Mouse (Mus musculus): ENCODE measurements around the gene Tmc4.

The Tmc4 gene

DNA sequence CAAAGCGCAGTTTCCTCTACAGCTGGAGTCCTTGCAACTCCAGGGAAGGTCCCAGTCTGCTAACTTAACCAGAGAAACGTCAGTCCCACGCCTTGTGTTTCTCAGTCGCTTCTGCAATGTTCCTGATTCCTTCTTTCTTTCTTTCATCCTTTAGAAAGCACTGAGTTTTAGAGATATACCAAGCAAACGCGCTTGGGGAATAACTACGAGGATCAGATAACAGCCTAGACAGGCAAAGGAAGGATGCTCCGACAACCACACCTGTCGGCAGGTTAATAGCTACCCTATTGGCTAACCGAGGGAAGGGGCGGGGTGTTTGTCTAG, 33.0 kb downstream of the Tmc4 start:
- no peak for DNase-seq (ENCODE audit: low read depth, low spot score)

DNA sequence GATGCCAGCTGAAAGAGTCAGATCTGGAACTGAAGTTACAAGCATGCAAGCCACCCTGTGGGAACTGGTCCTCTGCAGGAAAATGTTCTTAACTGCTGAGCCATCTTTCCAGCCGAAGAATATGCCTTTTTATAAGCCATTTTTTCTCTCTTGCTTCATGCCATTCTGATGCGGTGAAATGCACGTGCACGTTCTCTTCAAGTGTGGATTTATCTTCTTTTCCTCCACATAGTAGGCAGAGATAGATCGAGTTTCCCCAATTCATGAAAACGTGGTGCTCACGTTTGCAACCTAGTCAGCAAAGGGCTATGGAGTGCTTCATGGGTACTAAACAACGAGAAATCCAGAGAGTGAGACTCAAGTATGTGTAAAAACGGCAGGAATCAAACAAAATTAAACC, 33.5 kb downstream of the Tmc4 start:
- DNase-seq (ENCODE audit: low read depth, low spot score), result no peak

DNA sequence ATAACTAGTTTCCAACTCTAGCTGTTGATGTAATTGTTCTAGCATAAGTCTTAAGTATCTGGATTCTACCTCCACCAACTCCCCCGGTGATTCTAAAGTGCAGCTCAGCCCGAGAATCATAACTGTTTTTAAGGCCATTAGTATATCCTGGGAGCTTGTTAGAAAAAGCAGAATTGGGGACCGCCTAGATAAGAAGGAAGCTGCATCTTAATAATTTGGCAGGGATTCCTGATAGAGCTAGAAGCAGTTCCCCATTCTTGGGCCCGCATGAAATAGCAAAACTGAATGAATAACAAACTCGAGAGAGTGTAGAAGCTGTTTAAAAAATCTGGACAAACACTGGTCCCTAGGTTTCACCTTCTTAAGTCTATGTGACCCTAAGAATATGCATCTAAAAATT, 33.9 kb downstream of the Tmc4 start:
- no peak for DNase-seq (ENCODE audit: low read depth, low spot score)

DNA sequence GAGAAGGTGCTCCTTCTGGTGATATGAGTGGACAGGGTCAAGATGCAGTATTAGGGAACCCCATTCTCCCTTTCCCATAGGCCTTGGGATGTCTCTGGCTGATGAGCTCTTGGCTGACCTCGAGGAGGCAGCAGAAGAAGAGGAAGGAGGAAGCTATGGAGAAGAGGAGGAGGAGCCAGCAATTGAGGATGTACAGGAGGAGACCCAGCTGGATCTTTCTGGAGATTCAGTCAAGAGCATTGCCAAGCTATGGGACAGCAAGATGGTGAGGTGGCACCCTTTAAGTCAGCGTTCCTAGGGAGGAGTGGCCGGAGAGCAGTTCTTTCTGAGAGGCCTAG, 46.9 kb downstream of the Tmc4 start:
- no peak for DNase-seq (ENCODE audit: low read depth, low spot score)

DNA sequence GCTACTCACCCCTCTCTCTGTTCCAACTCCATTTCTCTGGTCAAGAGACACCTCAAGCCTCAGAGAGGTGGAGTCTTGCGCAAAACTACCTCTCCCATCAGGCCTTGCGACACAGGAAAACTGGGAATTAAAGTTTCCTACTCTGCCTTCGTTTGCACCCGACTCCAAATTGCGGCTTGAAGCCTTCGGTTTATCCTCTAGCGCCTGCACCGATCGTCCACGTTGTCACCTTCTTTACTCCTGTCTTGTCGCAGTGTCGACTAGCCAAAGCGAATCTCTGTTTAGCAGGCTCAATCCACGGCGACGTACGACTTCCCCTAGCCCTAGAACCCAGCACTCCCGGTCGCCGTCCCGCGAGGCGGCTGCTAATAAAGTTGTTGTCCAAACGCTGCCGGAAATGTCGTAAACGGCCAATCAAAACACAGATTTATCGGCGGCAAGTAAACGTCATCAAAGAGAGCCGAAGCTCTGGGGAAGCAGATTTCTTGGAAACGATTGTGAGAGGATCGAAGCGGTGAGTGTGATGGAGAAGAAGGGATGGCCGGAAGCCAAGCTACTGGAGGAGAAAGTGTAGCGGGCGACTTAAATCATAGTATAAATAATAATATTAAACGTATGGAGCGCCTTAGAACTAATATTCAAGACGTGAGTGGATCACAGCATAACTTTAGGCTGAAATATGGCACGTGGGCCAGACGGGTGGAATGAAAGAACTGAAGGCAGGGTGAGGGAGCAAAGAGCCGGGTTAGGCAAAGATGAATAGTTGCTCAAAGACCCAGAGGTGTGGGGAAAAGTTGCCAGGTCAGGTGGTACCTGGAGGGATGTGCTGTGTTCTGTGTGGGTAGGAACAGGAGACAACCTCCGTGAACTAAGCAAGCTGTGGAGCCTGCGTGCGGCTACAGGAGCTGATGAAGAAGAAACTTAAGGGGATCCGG, 47.5 kb downstream of the Tmc4 start, which contains the start of the genes Tfpt and Prpf31:
Gene Tfpt (minus strand): TSS at position 387 of the 935 bp plus-strand sequence.
Gene Prpf31 (plus strand): TSS at position 443 of the 935 bp plus-strand sequence.
- DNase-seq (ENCODE audit: low read depth, low spot score), result peak; percentile 91

DNA sequence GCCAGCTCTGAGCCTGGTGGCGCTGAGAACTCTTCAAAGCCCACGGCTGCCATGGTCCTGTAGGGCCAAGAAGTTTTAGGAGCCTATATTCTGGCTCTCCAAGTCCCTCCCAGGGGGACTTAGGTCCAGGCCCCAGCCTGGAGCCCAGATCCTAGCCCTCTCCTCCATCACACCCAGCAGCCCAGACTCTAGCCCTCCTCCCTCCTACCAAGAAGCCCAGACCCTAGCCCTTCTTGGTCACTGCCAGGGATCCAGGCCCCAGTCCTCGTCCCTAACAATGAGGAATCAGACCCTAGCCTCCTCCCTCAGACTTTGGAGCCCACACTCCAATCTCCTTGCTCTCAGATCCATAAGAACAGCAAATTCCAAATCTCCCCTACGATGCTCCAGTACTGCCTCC, 48.3 kb downstream of the Tmc4 start:
- DNase-seq (ENCODE audit: low read depth, low spot score), result no peak

DNA sequence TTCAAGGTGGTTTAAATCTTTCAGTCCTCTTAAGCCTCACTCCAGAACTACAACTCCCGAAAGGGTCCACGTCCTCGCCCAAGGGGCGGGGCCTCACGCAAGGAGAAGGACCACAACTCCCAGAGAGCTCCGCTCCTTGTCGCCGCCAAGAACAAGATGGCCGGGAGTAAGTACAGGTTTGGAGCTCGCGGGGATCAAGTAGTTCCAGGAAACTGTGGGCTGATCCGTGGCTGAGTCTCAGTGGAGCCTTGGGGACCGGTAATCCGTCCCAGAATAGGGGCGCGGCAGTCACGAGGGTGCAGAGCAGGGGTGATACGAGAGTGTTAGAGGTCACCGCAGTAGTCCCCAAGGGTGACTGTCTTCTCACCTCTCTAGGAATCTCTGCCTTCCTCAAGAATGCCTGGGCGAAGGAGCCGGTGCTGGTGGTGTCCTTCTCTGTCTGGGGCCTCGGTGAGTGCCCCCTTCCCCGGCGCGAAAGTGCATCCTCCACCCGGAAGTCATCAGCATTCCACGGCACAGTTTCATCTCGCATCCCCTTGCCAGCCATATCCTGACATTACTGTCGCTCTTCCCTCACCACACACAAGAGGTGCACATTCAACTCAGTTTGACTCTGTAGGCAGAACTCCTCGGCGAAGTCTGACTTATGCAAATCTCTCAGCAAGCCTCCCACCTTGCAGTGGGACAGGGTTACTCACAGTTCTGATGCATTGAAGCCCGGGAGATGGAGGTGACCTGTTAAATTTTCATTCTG, 59.9 kb downstream of the Tmc4 start, which contains the start of gene Ndufa3:
Gene Ndufa3 (plus strand): TSS at position 132 of the 754 bp plus-strand sequence.
- DNase-seq (ENCODE audit: low read depth, low spot score), result peak; percentile 87

DNA sequence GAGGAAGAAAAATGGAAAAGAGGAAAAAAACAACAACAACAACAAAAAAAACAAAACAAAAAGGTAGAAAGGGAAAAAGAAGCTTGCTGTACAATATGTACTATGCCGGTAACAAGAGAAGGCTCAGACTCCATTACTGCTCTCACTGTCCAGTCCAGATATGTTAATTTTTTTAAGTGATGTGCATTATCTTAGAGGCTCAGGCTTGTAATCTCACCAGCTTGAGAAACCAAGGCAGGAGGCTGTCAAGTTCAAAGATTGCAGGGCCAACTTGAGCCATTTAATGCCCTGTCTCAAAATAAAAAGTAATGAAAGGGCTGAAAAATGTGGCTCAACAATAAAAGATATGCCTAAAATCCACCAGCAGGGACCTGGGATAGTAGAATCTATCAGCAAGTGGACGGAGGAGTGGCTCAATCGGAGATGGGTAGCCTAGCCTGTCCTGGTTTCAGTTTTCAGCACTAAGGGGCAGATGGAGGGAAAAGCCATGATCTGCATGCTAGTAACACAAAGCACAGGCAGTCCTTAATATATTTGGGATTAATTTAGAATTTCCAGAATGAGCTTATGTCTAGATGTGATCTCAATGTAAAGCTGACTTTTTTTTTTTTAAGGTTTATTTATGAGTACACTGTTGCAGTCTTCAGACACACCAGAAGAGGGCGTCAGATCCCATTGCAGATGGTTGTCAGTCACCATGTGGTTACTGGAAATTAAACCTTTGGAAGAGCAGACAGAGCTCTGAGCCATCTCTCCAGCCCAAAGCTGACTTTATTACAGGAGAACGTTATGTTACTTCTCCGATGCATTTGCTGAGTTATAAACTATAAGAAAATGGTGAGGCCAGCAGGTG, 60.7 kb downstream of the Tmc4 start:
- no peak for DNase-seq (ENCODE audit: low read depth, low spot score)

DNA sequence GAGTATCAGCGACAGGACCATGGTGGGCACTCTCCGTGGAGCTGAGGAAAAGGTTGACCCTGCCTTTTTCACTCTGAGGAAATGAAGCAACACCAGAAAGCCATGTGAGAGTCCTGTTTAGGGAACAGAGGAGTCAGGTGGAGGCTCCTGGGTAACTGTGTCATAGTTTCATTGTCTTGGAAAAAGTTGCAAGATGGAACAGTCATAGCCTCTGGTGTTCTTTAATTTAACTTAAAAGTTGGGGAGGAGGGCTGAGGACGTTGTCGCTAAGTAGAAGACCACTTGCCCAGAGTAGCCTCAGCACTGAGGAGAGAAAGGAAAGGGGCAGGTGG, 61.3 kb downstream of the Tmc4 start, which contains the start of gene Oscar:
Gene Oscar (minus strand): TSS at position 101 of the 332 bp plus-strand sequence.
- no peak for DNase-seq (ENCODE audit: low read depth, low spot score)
